Mouse (Mus musculus): ENCODE data around the gene Tmem9b. TPM values are rescaled to one million over a fixed set of nuclear protein-coding genes. Genes with fewer than 3 reads are reported as not detected.

The Tmem9b gene
- polyA plus RNA-seq (2016; fragmentation: Nextera tagmentation; extraction: Ambion mirVana) = 62.5 and 69.9 TPM in 2 replicates

GRCm38 (mm10) chr7:109752008-109752925 lies at the start of gene Tmem9b:
Tmem9b (minus strand) TSS chr7:109752875.
- Histone ChIP-seq H3K27ac (peak within 1 kb of the TSS; percentile 86), H3K4me2 (replicated peaks) (peak within 1 kb of the TSS; percentile 91), H3K27me3 (no peaks in the 10 kb centered on the region), H3K4me1 (peaks cover 17% of the 10 kb centered on the region), H3K9ac (peak within 1 kb of the TSS; percentile 91), H3K36me3 (no peaks in the 10 kb centered on the region), H3K4me3 (peak within 1 kb of the TSS; percentile 88), H3K9me3 (replicated peaks) (no peaks in the 10 kb centered on the region)
- ATAC-seq (ENCODE audit: low FRiP score) = peak; percentile 93
- WGBS = under 1% methylated on average over 74 of the region's 74 CpGs

DNA sequence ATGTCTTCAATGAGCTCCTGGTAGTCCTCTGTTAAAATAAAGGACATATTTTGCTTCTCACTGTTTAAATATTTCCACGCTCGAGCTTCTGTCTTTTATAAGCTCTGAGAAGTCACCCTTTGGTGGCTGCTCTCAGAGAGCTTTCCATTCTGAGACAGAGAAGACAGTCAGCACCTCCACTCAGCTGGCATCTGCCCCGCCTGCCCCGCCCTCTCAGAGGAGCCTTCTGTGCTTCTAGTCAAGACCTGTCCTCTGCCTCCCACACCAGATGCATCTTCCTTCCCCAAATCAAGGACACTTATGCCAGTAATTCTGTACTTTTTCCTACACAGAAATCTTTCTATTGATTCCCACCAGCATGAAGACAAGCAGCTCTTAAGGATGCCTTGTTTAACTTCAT lies 48.0 kb upstream of the Tmem9b start:
- no peaks in the 10 kb centered on the region for H3K9me3 ChIP-seq (replicated peaks)
- no peak overlapping the region for H3K9ac ChIP-seq
- H3K27ac ChIP-seq = no peak overlapping the region
- H3K4me3 ChIP-seq = no peak overlapping the region
- H3K27me3 ChIP-seq = no peaks in the 10 kb centered on the region
- no peaks in the 10 kb centered on the region for H3K36me3 ChIP-seq
- H3K4me1 ChIP-seq = no peaks in the 10 kb centered on the region
- ATAC-seq (ENCODE audit: low FRiP score) = no peak
- WGBS = 84% methylated on average over 4 of the region's 4 CpGs
- no peak overlapping the region for H3K4me2 ChIP-seq (replicated peaks)

DNA sequence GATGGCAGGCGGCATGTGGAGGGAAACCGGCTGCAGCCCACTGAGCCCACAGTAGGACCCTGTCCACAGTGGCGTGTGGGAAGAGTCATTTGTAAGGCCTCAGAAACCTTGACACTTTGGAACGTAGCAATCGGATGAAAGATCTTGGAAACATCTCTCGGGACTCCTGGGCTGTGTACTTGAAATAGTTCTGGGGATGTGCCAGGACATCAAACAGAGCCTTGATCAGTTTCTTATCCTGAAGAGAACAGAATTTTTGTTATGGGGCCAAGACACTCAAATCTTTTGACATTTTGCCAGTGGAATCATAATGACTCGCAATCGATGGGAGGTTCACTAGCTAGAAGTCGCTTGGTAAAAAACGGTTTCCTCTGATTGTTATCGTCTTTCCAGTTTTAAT lies 46.5 kb upstream of the Tmem9b start:
- Histone ChIP-seq H3K27ac (no peak overlapping the region), H3K4me2 (replicated peaks) (no peak overlapping the region), H3K9me3 (replicated peaks) (no peaks in the 10 kb centered on the region), H3K4me1 (no peaks in the 10 kb centered on the region), H3K36me3 (no peaks in the 10 kb centered on the region), H3K4me3 (no peak overlapping the region), H3K27me3 (no peaks in the 10 kb centered on the region), H3K9ac (no peak overlapping the region)
- no peak for ATAC-seq (ENCODE audit: low FRiP score)
- WGBS = 87% methylated on average over 11 of the region's 11 CpGs

- ATAC-seq (ENCODE audit: low FRiP score) = no peak
- no peaks in the 10 kb centered on the region for H3K4me1 ChIP-seq
- H3K9me3 ChIP-seq (replicated peaks) = no peaks in the 10 kb centered on the region
- no peaks in the 10 kb centered on the region for H3K27me3 ChIP-seq
- no peak overlapping the region for H3K4me3 ChIP-seq
- H3K36me3 ChIP-seq = no peaks in the 10 kb centered on the region
- WGBS = 79% methylated on average over 5 of the region's 5 CpGs
- H3K4me2 ChIP-seq (replicated peaks) = no peak overlapping the region
- H3K9ac ChIP-seq = no peak overlapping the region
- no peak overlapping the region for H3K27ac ChIP-seq
Measured at GRCm38 (mm10) chr7:109795564-109795963, 42.9 kb upstream of the Tmem9b start.

GRCm38 (mm10) chr7:109794556-109794955 lies 41.9 kb upstream of the Tmem9b start:
- H3K9ac ChIP-seq = no peak overlapping the region
- 70% methylated on average over 2 of the region's 2 CpGs for WGBS
- H3K4me3 ChIP-seq = no peak overlapping the region
- H3K27me3 ChIP-seq = no peaks in the 10 kb centered on the region
- no peaks in the 10 kb centered on the region for H3K4me1 ChIP-seq
- no peak overlapping the region for H3K27ac ChIP-seq
- no peaks in the 10 kb centered on the region for H3K9me3 ChIP-seq (replicated peaks)
- no peak overlapping the region for H3K4me2 ChIP-seq (replicated peaks)
- no peak for ATAC-seq (ENCODE audit: low FRiP score)
- no peaks in the 10 kb centered on the region for H3K36me3 ChIP-seq

- no peak for ATAC-seq (ENCODE audit: low FRiP score)
- H3K4me3 ChIP-seq = no peak overlapping the region
- H3K9ac ChIP-seq = no peak overlapping the region
- H3K27ac ChIP-seq = no peak overlapping the region
- H3K4me1 ChIP-seq = no peaks in the 10 kb centered on the region
- H3K9me3 ChIP-seq (replicated peaks) = no peaks in the 10 kb centered on the region
- no peak overlapping the region for H3K4me2 ChIP-seq (replicated peaks)
- H3K27me3 ChIP-seq = no peaks in the 10 kb centered on the region
- WGBS = 74% methylated on average over 2 of the region's 2 CpGs
- H3K36me3 ChIP-seq = no peaks in the 10 kb centered on the region
Measured at GRCm38 (mm10) chr7:109792759-109793158, 40.1 kb upstream of the Tmem9b start.

- 76% methylated on average over 3 of the region's 3 CpGs for WGBS
- Histone ChIP-seq H3K27me3 (no peaks in the 10 kb centered on the region), H3K36me3 (no peaks in the 10 kb centered on the region), H3K27ac (no peak overlapping the region), H3K4me1 (no peaks in the 10 kb centered on the region), H3K9ac (no peak overlapping the region), H3K9me3 (replicated peaks) (no peaks in the 10 kb centered on the region), H3K4me2 (replicated peaks) (no peak overlapping the region), H3K4me3 (no peak overlapping the region)
- no peak for ATAC-seq (ENCODE audit: low FRiP score)
Measured at GRCm38 (mm10) chr7:109790818-109791217, 38.1 kb upstream of the Tmem9b start.

DNA sequence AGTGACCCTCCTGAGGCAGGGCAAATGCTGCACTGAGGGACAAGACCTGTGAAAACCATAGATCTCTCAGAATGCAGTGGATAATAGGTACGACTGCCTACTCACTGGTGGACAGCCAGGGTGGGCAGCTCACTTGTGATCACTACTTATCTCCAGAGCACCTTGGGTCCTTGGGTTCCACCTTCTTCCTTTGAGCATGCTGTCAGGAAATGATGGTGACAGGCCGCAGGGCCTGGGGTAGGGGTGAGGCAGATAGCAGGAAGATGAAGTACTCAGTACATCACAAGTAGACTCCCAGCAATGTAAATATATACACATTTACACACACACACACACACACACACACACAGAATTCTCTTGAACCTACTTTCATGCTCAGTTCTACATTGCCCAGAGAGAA lies 35.2 kb upstream of the Tmem9b start:
- no peak for ATAC-seq (ENCODE audit: low FRiP score)

DNA sequence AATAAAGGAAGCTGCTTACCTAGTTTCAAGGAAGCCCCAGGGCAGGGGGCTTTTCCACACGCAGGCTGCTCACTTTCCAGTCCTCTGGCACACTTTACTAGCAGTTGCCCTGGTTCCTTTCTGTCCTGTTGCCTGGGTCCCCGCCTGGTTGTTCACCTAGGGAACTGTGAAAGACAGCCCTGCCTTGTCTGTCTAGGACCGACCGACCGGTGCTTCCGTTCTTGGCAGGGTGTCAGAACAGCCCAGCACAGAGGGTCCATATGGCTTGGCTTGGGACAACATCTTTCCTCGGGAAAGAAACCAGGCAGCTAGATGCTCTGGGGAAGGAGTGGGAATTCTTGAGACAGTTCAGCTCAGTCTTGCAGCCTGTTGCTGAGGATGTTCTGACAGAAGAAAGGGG lies 30.6 kb upstream of the Tmem9b start:
- no peak for ATAC-seq (ENCODE audit: low FRiP score)
- no peak overlapping the region for H3K4me3 ChIP-seq
- H3K36me3 ChIP-seq = no peaks in the 10 kb centered on the region
- no peak overlapping the region for H3K27ac ChIP-seq
- peaks cover 12% of the 10 kb centered on the region for H3K4me1 ChIP-seq
- no peaks in the 10 kb centered on the region for H3K9me3 ChIP-seq (replicated peaks)
- peaks cover 47% of the 10 kb centered on the region for H3K27me3 ChIP-seq
- H3K4me2 ChIP-seq (replicated peaks) = no peak overlapping the region
- WGBS = 55% methylated on average over 7 of the region's 7 CpGs
- no peak overlapping the region for H3K9ac ChIP-seq

More for the DNA sequence above, 35.2 kb upstream of the Tmem9b start:
- H3K9ac ChIP-seq = no peak overlapping the region
- no peak overlapping the region for H3K27ac ChIP-seq
- no peaks in the 10 kb centered on the region for H3K36me3 ChIP-seq
- H3K4me3 ChIP-seq = no peak overlapping the region
- no peaks in the 10 kb centered on the region for H3K4me1 ChIP-seq
- no peak overlapping the region for H3K4me2 ChIP-seq (replicated peaks)
- peaks cover 9% of the 10 kb centered on the region for H3K27me3 ChIP-seq
- no peaks in the 10 kb centered on the region for H3K9me3 ChIP-seq (replicated peaks)
- 90% methylated on average over 2 of the region's 2 CpGs for WGBS

DNA sequence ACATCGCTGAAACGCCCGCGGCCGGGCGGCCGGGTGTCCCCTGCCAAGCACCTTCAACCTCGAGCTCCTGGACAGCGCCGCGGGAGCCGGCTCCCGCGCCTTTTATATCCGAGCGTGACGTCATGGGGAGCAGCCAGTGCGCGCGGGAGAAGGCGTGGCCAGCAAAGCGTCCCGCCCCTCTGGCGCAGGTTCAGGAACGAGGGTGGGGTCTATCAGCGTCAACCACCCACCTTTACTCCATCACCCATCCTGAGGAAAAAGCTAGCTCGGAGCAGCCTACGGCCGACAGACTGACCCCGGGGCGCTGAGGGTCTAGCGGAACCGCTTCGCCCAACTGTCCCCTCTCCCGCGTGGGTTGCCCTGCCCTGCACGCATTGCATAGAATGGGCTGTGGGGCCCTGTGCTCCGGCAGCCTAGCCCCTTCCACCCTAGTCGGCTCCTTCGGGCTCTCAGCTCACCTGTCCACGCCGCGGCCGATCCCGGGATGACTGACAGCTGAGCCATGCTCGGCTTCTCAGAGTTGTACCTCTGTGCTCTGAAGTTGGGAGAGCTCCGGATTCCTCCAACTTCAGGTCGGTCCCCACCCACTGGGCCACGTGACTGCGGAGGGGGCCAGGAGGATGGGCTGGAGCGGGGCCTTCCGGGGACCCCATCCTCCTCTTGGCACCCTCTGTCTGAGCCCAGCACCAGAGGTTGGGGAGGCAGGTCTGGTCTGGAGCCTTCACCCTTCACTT lies 29.0 kb upstream of the Tmem9b start, which contains the start of gene Nrip3:
Gene Nrip3, minus strand, starts transcription at position 556 of the 734 bp plus-strand sequence.
- ATAC-seq (ENCODE audit: low FRiP score) = peak; percentile 92
- peaks cover 12% of the 10 kb centered on the region for H3K4me1 ChIP-seq
- H3K9me3 ChIP-seq (replicated peaks) = no peaks in the 10 kb centered on the region
- H3K9ac ChIP-seq = peak within 1 kb of the TSS; percentile 58
- no peak within 1 kb of the TSS for H3K27ac ChIP-seq
- peak within 1 kb of the TSS; percentile 93 for H3K4me2 ChIP-seq (replicated peaks)
- under 1% methylated on average over 48 of the region's 52 CpGs for WGBS
- H3K36me3 ChIP-seq = no peaks in the 10 kb centered on the region
- peak within 1 kb of the TSS; percentile 52 for H3K4me3 ChIP-seq
- H3K27me3 ChIP-seq = peaks cover 47% of the 10 kb centered on the region

GRCm38 (mm10) chr7:109781087-109781469 lies 28.4 kb upstream of the Tmem9b start:
- peak; percentile 78 for ATAC-seq (ENCODE audit: low FRiP score)
- Histone ChIP-seq H3K27me3 (peaks cover 47% of the 10 kb centered on the region), H3K9me3 (replicated peaks) (no peaks in the 10 kb centered on the region), H3K27ac (no peak overlapping the region), H3K4me2 (replicated peaks) (peak overlapping the region; percentile 93), H3K9ac (peak overlapping the region; percentile 58), H3K4me3 (peak overlapping the region; percentile 52), H3K4me1 (peaks cover 12% of the 10 kb centered on the region), H3K36me3 (no peaks in the 10 kb centered on the region)
- WGBS = 1% methylated on average over 24 of the region's 24 CpGs

- no peak overlapping the region for H3K27ac ChIP-seq
- no peak overlapping the region for H3K4me3 ChIP-seq
- no peaks in the 10 kb centered on the region for H3K9me3 ChIP-seq (replicated peaks)
- H3K9ac ChIP-seq = no peak overlapping the region
- no peaks in the 10 kb centered on the region for H3K4me1 ChIP-seq
- H3K4me2 ChIP-seq (replicated peaks) = no peak overlapping the region
- no peaks in the 10 kb centered on the region for H3K27me3 ChIP-seq
- no peak for ATAC-seq (ENCODE audit: low FRiP score)
- H3K36me3 ChIP-seq = no peaks in the 10 kb centered on the region
Measured at GRCm38 (mm10) chr7:109772251-109772650, 19.6 kb upstream of the Tmem9b start.

Measured in hindbrain, embryonic 12.5 days (tissue).